Mouse (Mus musculus) adrenal gland (tissue): Measurements from ENCODE around the gene Vegfa.

Experiments
- intact Hi-C: fragments of 180-260 bp; cut with DNase I; formaldehyde crosslinking; loops from one replicate; pipeline ENCODE4 v1.15.1; 2025

Gene Vegfa

GRCm38 (mm10) chr17:46028210-46029051 lies 3.7 kb downstream of the Vegfa start:
- intact Hi-C loops = loop anchor here (5.0 kb wide), 1 partner anchor 66 kb away; no protein-coding TSS in a partner anchor

GRCm38 (mm10) chr17:46027066-46027917 lies 4.9 kb downstream of the Vegfa start:
- intact Hi-C loops = loop anchor here (5.0 kb wide), 1 partner anchor 65 kb away; no protein-coding TSS in a partner anchor

GRCm38 (mm10) chr17:46025927-46026668 lies 6.1 kb downstream of the Vegfa start:
- intact Hi-C loops = loop anchor here (5.0 kb wide), 1 partner anchor 64 kb away; no protein-coding TSS in a partner anchor

- intact Hi-C loops = loop anchor here (5.0 kb wide), 1 partner anchor 63 kb away; no protein-coding TSS in a partner anchor
Observed at GRCm38 (mm10) chr17:46025207-46025606, 7.0 kb downstream of the Vegfa start.

GRCm38 (mm10) chr17:46024192-46024591 lies 8.0 kb downstream of the Vegfa start:
- intact Hi-C loops = no loop called here

GRCm38 (mm10) chr17:46023572-46023971 lies 8.6 kb downstream of the Vegfa start:
- intact Hi-C loops = no loop called here

- intact Hi-C loops = no loop called here
Observed at GRCm38 (mm10) chr17:46022934-46023333, 9.2 kb downstream of the Vegfa start.

GRCm38 (mm10) chr17:46022427-46022826 lies 9.7 kb downstream of the Vegfa start:
- intact Hi-C loops = no loop called here

GRCm38 (mm10) chr17:46021760-46022159 lies 10.4 kb downstream of the Vegfa start:
- intact Hi-C loops = no loop called here

- intact Hi-C loops = no loop called here
Observed at GRCm38 (mm10) chr17:46021173-46021572, 11.0 kb downstream of the Vegfa start.

GRCm38 (mm10) chr17:46020579-46020978 lies 11.6 kb downstream of the Vegfa start:
- intact Hi-C loops = no loop called here

- intact Hi-C loops = no loop called here
Observed at GRCm38 (mm10) chr17:46018736-46019004, 13.5 kb downstream of the Vegfa start.

- intact Hi-C loops = no loop called here
Observed at GRCm38 (mm10) chr17:46017946-46018735, 14.0 kb downstream of the Vegfa start.

GRCm38 (mm10) chr17:46016617-46017016 lies 15.6 kb downstream of the Vegfa start:
- intact Hi-C loops = no loop called here

GRCm38 (mm10) chr17:46015967-46016366 lies 16.2 kb downstream of the Vegfa start:
- intact Hi-C loops = no loop called here

- intact Hi-C loops = no loop called here
Observed at GRCm38 (mm10) chr17:46014935-46015334, 17.2 kb downstream of the Vegfa start.

- intact Hi-C loops = no loop called here
Observed at GRCm38 (mm10) chr17:46013549-46013948, 18.6 kb downstream of the Vegfa start.

GRCm38 (mm10) chr17:46012211-46012610 lies 20.0 kb downstream of the Vegfa start:
- intact Hi-C loops = no loop called here

GRCm38 (mm10) chr17:46010462-46010861 lies 21.7 kb downstream of the Vegfa start:
- intact Hi-C loops = no loop called here

- intact Hi-C loops = no loop called here
Observed at GRCm38 (mm10) chr17:46009182-46009581, 23.0 kb downstream of the Vegfa start.

GRCm38 (mm10) chr17:46005458-46005857 lies 26.7 kb downstream of the Vegfa start:
- intact Hi-C loops = no loop called here
